Mouse (Mus musculus) bone marrow macrophage, adult 2 months (primary cell): ENCODE data around the gene Dcaf1. TPM values are rescaled to one million over a fixed set of nuclear protein-coding genes. Genes with fewer than 3 reads are reported as not detected.

Experiments
- H3K27ac ChIP-seq: 2 replicates; pipeline ENCODE4 v1.5.1; 2012; ENCODE audit warnings: low read depth, low read length; ENCODE audit not compliant: insufficient read depth
- H3K4me1 ChIP-seq: 2 replicates; pipeline ENCODE4 v1.6.1; 2012; ENCODE audit warnings: low read length; ENCODE audit not compliant: control insufficient read depth, insufficient read depth
- H3K4me3 ChIP-seq: 2 replicates; pipeline ENCODE4 v1.5.1; 2012; ENCODE audit warnings: mild to moderate bottlenecking, low read length, moderate library complexity; ENCODE audit not compliant: insufficient read depth
- CTCF ChIP-seq: IDR thresholded peaks from 2 replicates; pipeline ENCODE4 v1.5.1; 2012; ENCODE audit warnings: low read depth, mild to moderate bottlenecking, low read length, moderate library complexity
- POLR2A ChIP-seq: IDR thresholded peaks from 2 replicates; pipeline ENCODE4 v1.6.1; 2012; ENCODE audit warnings: mild to moderate bottlenecking, low read depth, low read length, borderline replicate concordance
- polyA plus RNA-seq: library from polyadenylated mRNA; stranded (reverse); fragments of >200 nt; gene quantifications from 2 replicates; pipeline ENCODE4 v1.2.4, GENCODE M21; 2012; ENCODE audit not compliant: missing spikeins, insufficient read depth, insufficient read length

Dcaf1 gene
- polyA plus RNA-seq: 6.5 and 7.2 TPM in 2 replicates

DNA sequence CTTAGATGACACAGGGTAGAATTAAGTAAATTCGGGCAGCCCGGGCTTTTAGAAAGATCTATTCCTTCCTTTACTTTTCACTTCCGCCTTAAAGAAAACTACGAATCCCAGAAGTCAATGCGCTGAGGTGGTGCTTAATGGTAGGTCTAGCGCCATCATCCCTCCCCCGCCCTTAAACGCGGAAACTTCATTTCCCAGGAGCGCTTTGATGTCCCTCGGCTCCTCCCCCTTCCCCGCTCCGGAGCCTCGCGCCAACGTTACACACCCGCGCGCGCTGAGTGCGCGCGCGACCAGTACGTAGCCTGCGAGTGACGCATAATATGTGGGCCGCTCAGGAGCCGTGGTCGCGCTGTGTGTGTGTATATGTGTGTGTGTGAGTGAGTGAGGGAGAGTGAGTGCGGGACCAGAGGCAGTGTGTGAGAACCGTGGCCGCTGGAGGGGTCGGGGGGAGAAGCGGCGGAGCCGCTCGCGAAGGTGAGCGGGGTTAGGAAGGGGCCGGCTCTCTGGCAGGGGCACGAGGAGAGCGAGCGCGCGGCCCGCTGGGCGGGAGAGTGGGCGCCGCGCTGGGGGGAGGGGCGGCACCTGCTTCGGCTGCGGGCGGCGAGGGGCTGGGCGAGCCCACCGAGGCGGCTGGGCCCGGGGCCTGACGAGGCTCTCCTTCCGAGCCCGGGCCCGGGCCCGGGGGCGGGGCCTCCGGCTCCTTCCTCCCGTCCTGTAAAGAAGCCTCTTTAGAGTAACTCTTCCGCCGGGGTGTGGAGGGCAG lies at the start of gene Dcaf1:
Dcaf1 (plus strand) TSS at position 257 of the 763 bp plus-strand sequence.
- H3K4me3 ChIP-seq: peak within 1 kb of the TSS; percentile 94
- TF ChIP-seq CTCF: no peak
- no peak for TF ChIP-seq POLR2A
- peak within 1 kb of the TSS; percentile 44 for H3K27ac ChIP-seq
- H3K4me1 ChIP-seq: peaks cover 3% of the 10 kb centered on the region; the same call in 1 of the 2 replicates

- peaks cover 35% of the 10 kb centered on the region for H3K4me1 ChIP-seq
- H3K27ac ChIP-seq: no peak overlapping the region
- no peak overlapping the region for H3K4me3 ChIP-seq
- TF ChIP-seq POLR2A: no peak
Measured at GRCm38 (mm10) chr9:106776116-106776515, 45.6 kb upstream of the Dcaf1 start.

- Histone ChIP-seq H3K27ac (no peak overlapping the region), H3K4me1 (peaks cover 28% of the 10 kb centered on the region), H3K4me3 (no peak overlapping the region)
- no peak for TF ChIP-seq CTCF
- TF ChIP-seq POLR2A: no peak
Measured at GRCm38 (mm10) chr9:106777423-106777822, 44.3 kb upstream of the Dcaf1 start.

- Histone ChIP-seq H3K4me3 (no peak overlapping the region), H3K4me1 (peaks cover 28% of the 10 kb centered on the region), H3K27ac (peak overlapping the region; percentile 29)
- TF ChIP-seq POLR2A: no peak
- TF ChIP-seq CTCF: no peak
Measured at GRCm38 (mm10) chr9:106778319-106778718, 43.4 kb upstream of the Dcaf1 start.

- Histone ChIP-seq H3K27ac (no peak overlapping the region), H3K4me3 (no peak overlapping the region), H3K4me1 (peaks cover 28% of the 10 kb centered on the region)
- no peak for TF ChIP-seq POLR2A
- TF ChIP-seq CTCF: no peak
Measured at GRCm38 (mm10) chr9:106780086-106780485, 41.6 kb upstream of the Dcaf1 start.

DNA sequence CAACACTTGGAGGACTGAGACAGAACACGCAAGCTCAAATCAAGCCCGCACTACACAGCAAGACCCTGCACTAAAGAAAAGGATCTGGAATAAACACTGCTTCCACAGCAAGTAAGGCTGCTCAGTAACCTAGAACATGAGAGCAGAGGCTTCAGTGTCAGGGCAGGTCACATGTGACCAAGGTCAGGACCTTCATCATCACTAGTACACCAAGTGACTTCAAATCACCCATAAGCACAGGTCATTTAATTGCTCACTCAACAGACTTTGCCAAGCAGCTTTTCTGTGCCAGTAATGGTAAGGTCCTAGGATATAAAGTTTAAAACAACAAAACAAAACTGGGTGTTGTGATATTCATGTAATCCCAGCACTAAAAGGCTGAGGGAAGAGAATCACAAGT lies 38.1 kb upstream of the Dcaf1 start:
- H3K4me1 ChIP-seq: peaks cover 19% of the 10 kb centered on the region
- H3K27ac ChIP-seq: no peak overlapping the region
- no peak overlapping the region for H3K4me3 ChIP-seq
- no peak for TF ChIP-seq CTCF
- no peak for TF ChIP-seq POLR2A

DNA sequence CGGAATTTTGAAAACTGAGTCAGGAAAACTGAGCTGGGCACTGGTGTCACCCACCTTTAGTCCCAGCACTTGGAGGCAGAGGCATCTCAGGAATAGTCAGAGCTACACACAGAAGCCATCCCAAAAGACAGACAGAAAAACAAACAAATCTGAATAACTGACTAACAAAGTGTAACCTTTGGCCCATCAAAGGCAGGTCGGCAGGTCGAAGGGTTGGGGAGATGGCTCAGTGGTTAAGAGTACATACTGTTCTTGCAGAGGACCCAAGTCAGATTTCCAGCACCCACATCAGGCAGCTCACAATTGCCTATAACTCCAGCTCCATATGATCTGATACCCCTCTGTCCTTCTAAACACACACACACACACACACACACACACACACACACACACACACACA lies 36.5 kb upstream of the Dcaf1 start:
- Histone ChIP-seq H3K4me1 (peaks cover 6% of the 10 kb centered on the region), H3K27ac (no peak overlapping the region), H3K4me3 (no peak overlapping the region)
- TF ChIP-seq CTCF (no peak), POLR2A (no peak)

GRCm38 (mm10) chr9:106787979-106788811 lies 33.5 kb upstream of the Dcaf1 start:
- H3K27ac ChIP-seq: no peak overlapping the region

GRCm38 (mm10) chr9:106788812-106789321 lies 32.8 kb upstream of the Dcaf1 start, which contains the start of gene Rad54l2:
Rad54l2 (minus strand) TSS chr9:106789194.
- H3K27ac ChIP-seq: peak within 1 kb of the TSS; percentile 38

More at GRCm38 (mm10) chr9:106787979-106788811, 33.5 kb upstream of the Dcaf1 start:
- Histone ChIP-seq H3K4me3 (peak overlapping the region; percentile 81), H3K4me1 (peaks cover 3% of the 10 kb centered on the region)
- no peak for TF ChIP-seq POLR2A
- no peak for TF ChIP-seq CTCF

DNA sequence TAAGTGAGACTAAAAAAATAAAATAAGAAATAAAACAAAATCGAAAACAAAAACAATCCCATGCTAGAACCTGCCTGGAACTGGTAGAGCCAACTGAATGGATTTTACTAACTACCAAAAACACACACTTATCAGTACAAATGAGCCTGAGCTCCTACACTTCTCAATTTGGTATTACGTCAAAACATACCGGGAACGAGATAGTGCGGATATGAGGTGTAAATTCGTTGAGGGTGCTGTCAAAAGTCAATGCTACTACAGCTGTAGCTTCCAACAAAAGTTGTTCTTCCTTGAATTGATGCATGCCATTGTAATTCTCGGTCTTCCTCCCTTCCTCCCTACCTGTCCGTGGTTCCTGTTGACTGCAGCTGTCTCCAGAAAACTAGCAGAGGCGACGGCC lies 32.3 kb upstream of the Dcaf1 start:
- H3K27ac ChIP-seq: no peak overlapping the region
- TF ChIP-seq CTCF (no peak), POLR2A (no peak)
- H3K4me3 ChIP-seq: peak overlapping the region; percentile 81
- peaks cover 3% of the 10 kb centered on the region for H3K4me1 ChIP-seq

More at GRCm38 (mm10) chr9:106788812-106789321, 32.8 kb upstream of the Dcaf1 start, which contains the start of gene Rad54l2:
- peak within 1 kb of the TSS; percentile 81 for H3K4me3 ChIP-seq
- H3K4me1 ChIP-seq: peaks cover 3% of the 10 kb centered on the region
- TF ChIP-seq POLR2A (no peak), CTCF (no peak)

DNA sequence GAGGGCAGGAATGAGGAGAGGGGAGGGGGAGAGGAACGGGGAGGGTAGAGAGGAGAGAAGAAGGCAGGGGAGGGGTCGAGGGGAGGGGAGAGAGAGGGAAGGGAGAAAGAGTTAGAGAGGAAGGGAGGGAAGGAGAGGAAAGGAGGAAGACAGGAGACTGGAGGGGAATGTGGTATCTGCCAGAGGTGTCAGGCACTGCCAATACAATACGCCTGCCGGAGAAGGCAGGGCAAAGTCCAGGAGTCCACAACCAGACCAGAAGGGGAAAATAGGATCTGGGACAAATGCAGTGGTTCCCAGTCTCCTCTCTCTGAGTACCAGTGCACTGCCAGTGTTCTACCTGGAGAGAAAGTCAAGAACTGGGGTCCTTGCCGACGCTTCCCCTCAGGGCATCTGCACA lies 30.8 kb upstream of the Dcaf1 start:
- Histone ChIP-seq H3K27ac (no peak overlapping the region), H3K4me3 (no peak overlapping the region), H3K4me1 (peaks cover 3% of the 10 kb centered on the region)
- TF ChIP-seq POLR2A: no peak
- TF ChIP-seq CTCF: no peak
